Mouse (Mus musculus) spleen, adult 18-20 months (tissue): Measurements from ENCODE around the gene Kcnj5.

Source experiments
- DNase-seq, 2 experiments: peaks; one replicate each; pipeline ENCODE4 v3.0.0; 2022; ENCODE audit warnings: mixed read lengths in 2 of 2

Kcnj5 gene

GRCm38 (mm10) chr9:32315999-32316398, 28.2 kb downstream of the Kcnj5 start:
- DNase-seq: no peak

- DNase-seq: no peak
These were observed 30.1 kb downstream of the Kcnj5 start for GRCm38 (mm10) chr9:32314071-32314470.

GRCm38 (mm10) chr9:32312208-32312607, 31.9 kb downstream of the Kcnj5 start:
- DNase-seq: no peak

DNA sequence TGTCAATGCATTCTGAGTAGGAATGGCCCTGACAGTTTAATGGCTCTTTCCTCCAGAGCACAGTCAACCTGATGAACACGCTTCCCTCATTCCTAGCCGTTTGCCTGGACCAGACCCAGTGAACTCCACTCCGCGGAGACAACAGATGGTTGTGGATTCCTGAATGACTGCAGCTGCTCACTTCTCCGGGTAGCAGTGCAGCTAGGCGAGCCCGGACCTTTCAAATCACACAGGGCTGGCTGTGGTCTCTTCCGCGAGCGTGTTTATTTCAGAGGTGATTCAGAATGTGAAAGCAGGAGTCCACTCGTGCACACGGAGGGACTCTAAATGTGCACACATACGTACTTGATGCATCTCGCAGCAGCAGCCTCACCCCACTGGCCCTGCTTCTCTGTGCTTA, 32.4 kb downstream of the Kcnj5 start:
- no peak for DNase-seq

- no peak for DNase-seq
These were observed 41.5 kb downstream of the Kcnj5 start for GRCm38 (mm10) chr9:32302501-32303150.

DNA sequence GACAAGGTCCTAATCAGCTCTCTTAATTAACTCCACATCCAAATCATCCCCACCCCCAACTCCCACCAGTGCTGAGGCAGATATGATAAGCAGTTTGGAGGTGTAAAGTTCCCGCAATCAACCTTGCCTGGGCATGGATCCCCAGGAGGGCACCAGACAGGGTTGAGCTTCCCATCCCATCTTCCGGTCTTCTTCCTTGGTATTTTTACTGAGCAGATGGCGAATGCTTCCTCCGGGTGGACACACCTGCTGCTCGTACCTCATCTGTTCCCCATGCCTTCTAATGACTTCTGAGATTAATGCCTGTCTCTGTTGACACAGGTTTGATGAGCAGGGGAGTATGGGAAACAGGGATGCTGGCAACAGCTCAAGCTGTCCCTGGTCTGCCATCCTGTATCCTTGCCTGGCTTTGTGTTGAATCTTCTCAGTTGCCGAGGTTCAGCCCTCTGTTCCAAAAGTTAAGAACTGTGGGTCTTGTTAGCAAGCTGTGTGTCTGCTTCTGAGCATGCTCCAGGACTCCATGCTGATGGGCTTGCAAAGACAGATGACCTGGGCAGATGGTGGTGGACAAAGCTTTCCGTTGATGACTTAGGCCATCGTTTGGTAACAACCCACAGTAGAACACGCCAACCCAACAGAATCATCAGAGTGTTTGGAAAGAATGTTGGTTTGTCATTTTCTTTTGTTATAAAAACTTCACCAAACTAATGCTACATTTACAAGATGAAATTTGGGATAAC, 48.9 kb downstream of the Kcnj5 start:
- no peak for DNase-seq

GRCm38 (mm10) chr9:32292686-32293085, 51.5 kb downstream of the Kcnj5 start:
- no peak for DNase-seq

GRCm38 (mm10) chr9:32291618-32292017, 52.5 kb downstream of the Kcnj5 start:
- DNase-seq: no peak

DNA sequence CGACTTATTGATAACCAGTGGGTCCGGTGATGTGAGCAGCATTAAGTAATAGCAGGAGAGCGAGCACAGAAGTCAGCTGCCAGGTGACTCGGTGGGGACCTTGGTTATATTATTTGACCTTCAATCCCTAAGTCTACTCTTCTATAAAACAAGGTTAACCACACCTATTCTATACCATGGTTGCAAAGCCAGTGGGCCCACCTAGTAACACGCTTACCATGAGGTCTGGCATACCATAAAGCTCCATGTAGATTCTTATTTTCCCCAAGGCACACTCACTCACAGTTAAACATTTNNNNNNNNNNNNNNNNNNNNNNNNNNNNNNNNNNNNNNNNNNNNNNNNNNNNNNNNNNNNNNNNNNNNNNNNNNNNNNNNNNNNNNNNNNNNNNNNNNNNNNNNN, 60.6 kb downstream of the Kcnj5 start:
- DNase-seq: no peak

DNA sequence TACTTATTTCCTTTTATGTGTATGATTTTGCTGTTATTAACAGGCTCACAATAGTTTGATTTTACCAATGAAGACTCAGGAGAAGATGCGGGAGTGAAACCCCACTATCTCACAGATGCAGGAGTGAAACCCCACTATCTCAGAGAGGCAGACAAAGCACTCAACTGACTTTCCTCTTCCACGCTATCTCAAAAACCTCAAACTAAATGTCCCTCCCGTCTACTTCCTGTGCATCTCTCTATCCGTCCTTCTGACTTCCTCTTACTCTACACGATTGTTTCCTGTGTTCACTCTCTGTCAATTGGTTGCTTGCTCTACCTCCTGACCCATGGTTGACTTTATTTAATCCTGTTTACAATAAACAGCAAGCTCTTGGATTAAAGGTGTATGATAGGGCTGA, 63.7 kb downstream of the Kcnj5 start:
- no peak for DNase-seq

GRCm38 (mm10) chr9:32279789-32280188, 64.4 kb downstream of the Kcnj5 start:
- DNase-seq: no peak

DNA sequence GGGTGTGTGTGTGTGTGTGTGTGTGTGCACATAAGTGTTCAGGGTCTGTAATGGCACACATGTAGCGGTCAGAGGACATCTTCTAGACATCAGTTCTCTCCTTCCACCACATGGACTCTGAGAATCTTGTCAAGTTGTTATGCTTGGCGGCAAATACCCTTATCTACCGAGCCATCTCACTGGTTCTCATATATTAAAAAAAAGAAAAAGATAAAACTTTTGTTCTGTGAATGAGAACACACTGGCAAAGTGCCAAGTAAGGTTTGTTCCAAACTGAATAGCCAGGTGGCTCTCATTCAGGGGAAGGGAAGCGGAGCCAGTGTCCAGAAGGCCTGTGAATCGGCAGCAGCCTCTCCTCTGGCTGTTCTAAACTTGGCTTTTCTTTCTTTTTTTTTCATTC, 66.1 kb downstream of the Kcnj5 start:
- no peak for DNase-seq

DNA sequence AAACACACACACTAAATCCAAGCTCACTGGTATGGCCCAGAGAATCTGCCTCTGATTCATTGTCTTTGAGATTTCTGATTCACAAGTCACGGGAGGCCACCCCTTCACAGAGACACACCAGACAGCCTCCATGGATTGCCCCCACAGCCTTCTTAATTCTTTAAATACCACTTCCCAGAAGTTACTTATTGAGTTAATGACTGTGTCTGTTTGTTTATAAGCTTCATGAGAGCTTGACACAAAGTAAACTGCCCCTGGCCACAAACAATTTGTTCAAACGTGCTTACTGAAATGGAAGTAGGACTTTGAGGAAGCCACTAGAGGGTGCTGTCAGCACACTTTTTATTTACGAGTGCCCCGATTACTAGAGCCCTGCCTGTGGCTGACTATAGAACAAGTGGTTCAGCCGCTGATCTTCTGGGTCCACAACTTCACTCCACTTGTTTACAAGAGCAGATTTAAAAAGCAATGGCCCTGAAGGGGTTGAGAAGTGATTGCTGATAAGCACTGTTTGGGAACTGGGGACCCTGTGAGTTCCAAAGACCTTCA, 72.2 kb downstream of the Kcnj5 start:
- DNase-seq: peak; percentile 14 to 56
